Mouse (Mus musculus): ENCODE results near the gene Gbp8.

The Gbp8 gene

GRCm38 (mm10) chr5:105062403-105062802 is 76.9 kb downstream of the Gbp8 start:
- in situ Hi-C loops (cut with MboI, MseI), result loop anchor here (5.0 kb wide), 2 partner anchors 60 to 80 kb away; no protein-coding TSS in a partner anchor

GRCm38 (mm10) chr5:105060224-105060623 is 79.1 kb downstream of the Gbp8 start:
- in situ Hi-C loops (cut with MboI, MseI), result loop anchor here (5.0 kb wide), 2 partner anchors 58 to 82 kb away; no protein-coding TSS in a partner anchor

GRCm38 (mm10) chr5:105055279-105055678 is 84.1 kb downstream of the Gbp8 start:
- in situ Hi-C loops (cut with MboI, MseI), result loop anchor here (10.0 kb wide), 1 partner anchor 70 kb away; no protein-coding TSS in a partner anchor

GRCm38 (mm10) chr5:105053471-105054169 is 85.7 kb downstream of the Gbp8 start:
- in situ Hi-C loops (cut with MboI, MseI), result loop anchor here (10.0 kb wide), 1 partner anchor 71 kb away; no protein-coding TSS in a partner anchor

DNA sequence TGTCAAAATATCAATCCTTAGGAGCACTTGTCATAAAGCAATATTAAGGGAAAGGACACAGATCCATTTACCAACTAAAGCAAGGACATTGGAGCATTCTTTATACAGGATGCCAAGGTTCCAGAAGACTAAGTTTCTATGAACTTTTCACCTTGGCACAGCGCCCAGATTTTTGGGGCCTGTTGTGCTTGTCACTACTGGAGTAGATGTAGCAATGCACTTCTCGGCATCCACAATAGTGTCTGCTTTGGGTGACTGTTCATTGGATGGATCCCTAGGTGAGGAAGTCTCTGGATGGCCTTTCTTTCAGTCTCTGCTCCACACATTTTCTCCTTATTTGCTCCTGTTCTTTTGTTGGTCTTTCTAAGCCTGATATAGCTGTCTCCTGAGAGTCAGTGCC is 107.0 kb downstream of the Gbp8 start:
- in situ Hi-C loops (cut with MboI, MseI), result no loop called here

- in situ Hi-C loops (cut with MboI, MseI), result no loop called here
Observed at GRCm38 (mm10) chr5:105012551-105012950, 126.8 kb downstream of the Gbp8 start.

DNA sequence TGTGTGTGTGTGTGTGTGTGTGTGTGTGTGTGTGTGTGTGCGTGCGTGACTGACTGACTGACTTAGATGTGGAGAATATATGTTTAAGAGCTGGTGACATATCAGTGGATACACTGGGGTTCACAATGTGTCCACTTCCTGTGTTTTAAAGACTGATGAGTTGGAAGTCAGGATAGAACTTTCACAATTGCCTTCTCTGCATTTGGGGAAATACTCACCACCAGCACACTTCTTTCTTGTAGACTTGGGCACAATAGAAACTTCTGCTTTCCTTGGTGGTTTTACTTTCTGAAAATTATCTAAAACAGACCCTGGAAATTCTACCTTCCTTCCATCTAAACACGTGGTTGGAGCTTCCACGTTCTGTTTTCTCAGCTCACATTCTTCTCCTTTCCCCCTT is 127.8 kb downstream of the Gbp8 start:
- in situ Hi-C loops (cut with MboI, MseI), result no loop called here

DNA sequence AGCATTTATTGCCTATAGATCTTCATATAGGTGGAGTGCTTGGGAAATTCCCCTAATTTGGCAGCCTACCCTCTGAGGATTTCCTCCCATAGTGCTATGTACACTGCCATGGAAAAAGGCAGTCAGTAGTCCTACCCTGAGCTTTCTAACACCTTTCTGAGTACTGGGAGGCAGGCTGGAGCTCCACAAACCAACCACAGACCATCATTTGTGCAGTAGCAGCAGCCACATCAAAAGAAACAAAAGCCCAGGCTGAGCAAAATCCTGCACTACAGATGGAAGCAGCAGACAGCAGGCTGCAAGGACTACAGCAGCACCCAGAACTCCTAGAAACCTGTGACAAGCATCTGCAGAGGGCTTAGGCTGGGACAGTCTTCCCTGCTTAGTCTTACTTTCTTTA is 129.0 kb downstream of the Gbp8 start:
- in situ Hi-C loops (cut with MboI, MseI), result no loop called here

- in situ Hi-C loops (cut with MboI, MseI), result loop anchor here (10.0 kb wide), 1 partner anchor 325 kb away; no protein-coding TSS in a partner anchor
Observed at GRCm38 (mm10) chr5:104989411-104989810, 149.9 kb downstream of the Gbp8 start.

- in situ Hi-C loops (cut with MboI, MseI), result loop anchor here (10.0 kb wide), 1 partner anchor 327 kb away; no protein-coding TSS in a partner anchor
Observed at GRCm38 (mm10) chr5:104988000-104988399, 151.3 kb downstream of the Gbp8 start.

DNA sequence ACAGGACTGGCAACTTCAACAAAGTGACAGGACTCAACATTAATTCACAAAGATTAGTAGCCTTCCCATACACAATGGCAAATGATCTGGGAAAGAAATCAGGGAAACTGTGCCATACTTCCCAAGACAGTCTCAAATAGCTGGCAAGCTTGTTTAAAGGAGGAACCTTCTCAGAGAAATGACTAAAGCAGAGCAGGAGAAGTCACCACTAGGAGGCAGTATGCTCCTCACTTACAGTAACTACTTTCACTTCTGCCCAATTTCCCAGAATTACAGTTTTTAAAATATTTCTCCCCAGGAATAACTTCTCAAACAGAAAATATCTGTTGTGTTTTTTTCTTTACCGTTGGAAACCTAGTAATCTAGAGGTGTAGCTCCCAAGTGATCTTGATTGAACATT is 152.6 kb downstream of the Gbp8 start:
- in situ Hi-C loops (cut with MboI, MseI), result loop anchor here (10.0 kb wide), 1 partner anchor 328 kb away; no protein-coding TSS in a partner anchor

DNA sequence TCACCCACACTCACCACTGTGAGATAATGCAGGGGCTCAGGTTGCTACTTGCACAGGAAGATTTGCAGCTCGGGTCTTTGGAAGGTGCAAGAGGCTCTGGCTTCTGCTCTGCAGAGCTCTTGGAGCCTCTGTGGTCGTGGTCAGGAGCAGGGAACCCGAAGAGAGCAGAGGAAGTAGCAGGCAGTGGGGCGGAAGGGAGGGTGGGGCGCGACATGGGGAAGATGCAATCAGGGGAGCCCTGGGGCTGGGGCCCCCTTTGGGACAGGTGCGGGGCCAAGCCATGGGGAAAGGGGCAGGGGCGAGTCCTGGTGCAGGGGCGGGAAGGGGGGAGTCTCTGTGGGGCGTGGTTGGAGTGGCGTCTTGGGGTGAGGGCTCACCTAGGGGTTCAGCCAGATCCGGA is 156.8 kb downstream of the Gbp8 start, which contains the start of gene Abcg3:
Gene Abcg3, minus strand, starts transcription at position 184 of the 400 bp plus-strand sequence.
- in situ Hi-C loops (cut with MboI, MseI), result loop anchor here (10.0 kb wide), 1 partner anchor 332 kb away; no protein-coding TSS in a partner anchor

DNA sequence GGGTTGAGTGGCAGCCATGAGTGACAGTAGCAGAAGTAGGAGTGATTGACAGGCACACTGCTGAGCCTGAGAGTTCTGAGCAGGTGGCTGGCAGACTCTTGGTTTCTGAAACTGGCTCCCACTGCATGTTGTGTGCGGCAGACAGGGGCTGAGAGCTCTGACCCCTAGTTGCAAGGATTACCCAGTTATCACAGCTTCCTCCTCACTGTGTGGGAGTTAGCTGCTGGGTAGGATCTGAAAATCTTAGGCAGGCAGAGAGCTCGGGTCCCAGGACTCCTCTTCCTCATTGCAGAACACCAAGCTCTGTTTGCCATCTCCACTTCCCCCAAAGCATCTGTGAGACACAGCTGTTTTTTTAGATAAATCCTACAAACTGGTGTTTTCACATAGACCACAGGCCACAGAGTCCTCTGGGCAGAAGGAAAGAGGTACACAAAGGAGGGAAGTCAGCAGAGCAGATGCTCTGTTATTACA is 160.3 kb downstream of the Gbp8 start:
- in situ Hi-C loops (cut with MboI, MseI), result no loop called here

Data from T-helper 1 cell (primary cell).